Mouse (Mus musculus): ENCODE results near the gene Ehbp1l1. TPM values are rescaled to one million over a fixed set of nuclear protein-coding genes. Genes with fewer than 3 reads are reported as not detected.
"Not testable (repeated sequence)": the region's sequence is repeated elsewhere in the genome, so short reads cannot be mapped to it uniquely, and the experiment has no call there.

The Ehbp1l1 gene
- total RNA-seq, 1 experiment from 2014 or later, result 174 TPM

DNA sequence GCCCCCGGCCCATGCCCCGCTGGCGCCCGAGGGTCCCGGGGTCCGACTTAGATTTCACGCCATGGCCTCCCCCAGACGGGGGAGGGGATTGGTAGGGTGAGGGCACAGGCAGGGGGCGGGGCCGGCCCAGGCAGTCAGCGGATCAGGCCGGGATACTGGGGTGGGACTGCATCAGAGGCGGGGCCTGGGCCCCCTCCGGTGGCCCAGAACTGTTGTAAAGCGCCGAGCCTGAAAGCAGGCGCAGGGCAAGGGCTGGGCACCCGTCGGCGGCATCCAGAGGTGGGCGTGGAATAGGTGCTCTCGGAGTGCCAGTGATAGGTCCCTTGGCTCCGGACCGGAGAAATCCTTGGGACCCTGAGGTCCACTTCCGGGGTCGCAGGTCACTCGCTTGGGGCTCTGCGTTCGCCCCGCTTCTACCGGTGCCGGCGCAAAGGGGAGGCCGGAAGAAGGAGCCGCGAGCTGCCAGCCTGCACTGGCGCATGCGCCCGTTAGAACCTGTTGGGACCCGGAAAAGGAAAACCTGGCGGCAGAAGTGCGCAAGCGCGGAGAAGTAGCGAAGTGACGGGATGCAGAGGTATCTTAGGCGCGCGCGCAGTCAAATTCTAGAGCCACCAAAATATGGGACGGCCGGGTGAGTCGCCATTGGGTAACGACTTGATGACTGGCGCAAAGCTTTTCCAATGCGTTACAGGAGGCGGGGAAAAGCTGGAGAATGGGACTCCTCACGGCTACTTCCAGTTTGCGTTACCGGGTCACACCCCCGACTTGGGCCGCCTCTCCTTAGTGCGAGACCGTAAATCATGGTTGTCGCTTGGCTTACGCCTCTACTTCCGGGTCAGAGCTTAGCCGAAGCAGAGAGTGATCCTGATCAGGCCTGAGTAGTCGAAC is 37.7 kb downstream of the Ehbp1l1 start, which contains the start of the genes Map3k11 and Pcnx3:
Gene Map3k11, plus strand, starts transcription at position 543 of the 888 bp plus-strand sequence.
Gene Pcnx3, minus strand, starts transcription at position 709 of the 888 bp plus-strand sequence.
- peak; percentile 74 for ATAC-seq (replicated peaks; ENCODE audit: insufficient number of reproducible peaks, low FRiP score, low TSS enrichment, poor library complexity, severe bottlenecking)

GRCm38 (mm10) chr19:5687738-5688137 is 38.4 kb downstream of the Ehbp1l1 start:
- no peak for ATAC-seq (replicated peaks; ENCODE audit: insufficient number of reproducible peaks, low FRiP score, low TSS enrichment, poor library complexity, severe bottlenecking)

- ATAC-seq (replicated peaks; ENCODE audit: insufficient number of reproducible peaks, low FRiP score, low TSS enrichment, poor library complexity, severe bottlenecking), result not testable (repeated sequence)
These were observed 39.2 kb downstream of the Ehbp1l1 start for GRCm38 (mm10) chr19:5686954-5687353.

GRCm38 (mm10) chr19:5686437-5686836 is 39.7 kb downstream of the Ehbp1l1 start:
- ATAC-seq (replicated peaks; ENCODE audit: insufficient number of reproducible peaks, low FRiP score, low TSS enrichment, poor library complexity, severe bottlenecking), result no peak

DNA sequence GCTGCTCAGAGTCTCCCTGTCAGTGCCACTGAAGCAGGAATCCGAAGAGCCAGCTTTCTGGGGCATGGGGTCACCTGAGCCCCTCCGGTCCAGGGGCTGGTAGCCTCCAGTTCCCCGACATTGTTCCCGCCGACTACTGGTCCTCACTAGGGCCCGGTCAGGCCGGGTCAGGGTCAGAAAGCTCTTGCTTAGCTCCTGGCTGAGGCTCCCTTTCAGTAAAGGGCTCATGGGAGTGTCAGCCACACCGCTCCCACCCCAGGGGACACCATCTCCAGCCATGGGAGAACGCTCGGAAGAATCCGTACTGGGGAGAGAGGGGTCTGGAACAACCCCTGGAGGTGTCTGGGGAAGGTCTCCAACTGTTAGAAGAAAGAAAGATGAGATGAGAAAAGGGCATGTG is 40.3 kb downstream of the Ehbp1l1 start:
- ATAC-seq (replicated peaks; ENCODE audit: insufficient number of reproducible peaks, low FRiP score, low TSS enrichment, poor library complexity, severe bottlenecking), result no peak

DNA sequence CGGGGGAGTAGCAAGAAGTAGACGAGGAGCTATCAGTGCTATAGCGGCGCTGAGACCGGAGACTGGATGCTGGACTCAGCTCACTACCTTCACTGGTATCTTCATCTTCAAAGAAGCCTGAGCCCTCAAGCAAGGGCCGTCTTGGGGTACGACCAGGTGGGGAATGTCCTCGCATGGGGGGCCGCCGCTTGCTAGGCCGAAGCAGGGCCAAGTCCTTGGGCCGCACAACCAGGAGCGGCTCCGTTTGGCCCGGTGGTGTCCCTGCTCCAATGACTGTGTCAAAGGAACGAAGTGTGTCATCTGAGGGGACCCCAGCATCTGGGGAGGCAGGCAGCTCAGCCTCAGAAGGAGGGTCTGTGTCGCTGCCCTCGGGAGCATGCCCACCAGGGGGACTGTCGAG is 40.7 kb downstream of the Ehbp1l1 start:
- no peak for ATAC-seq (replicated peaks; ENCODE audit: insufficient number of reproducible peaks, low FRiP score, low TSS enrichment, poor library complexity, severe bottlenecking)

GRCm38 (mm10) chr19:5684985-5685384 is 41.1 kb downstream of the Ehbp1l1 start:
- no peak for ATAC-seq (replicated peaks; ENCODE audit: insufficient number of reproducible peaks, low FRiP score, low TSS enrichment, poor library complexity, severe bottlenecking)

- ATAC-seq (replicated peaks; ENCODE audit: insufficient number of reproducible peaks, low FRiP score, low TSS enrichment, poor library complexity, severe bottlenecking), result no peak
These were observed 41.9 kb downstream of the Ehbp1l1 start for GRCm38 (mm10) chr19:5684236-5684635.

- no peak for ATAC-seq (replicated peaks; ENCODE audit: insufficient number of reproducible peaks, low FRiP score, low TSS enrichment, poor library complexity, severe bottlenecking)
These were observed 45.7 kb downstream of the Ehbp1l1 start for GRCm38 (mm10) chr19:5680432-5680831.

GRCm38 (mm10) chr19:5668372-5668771 is 57.7 kb downstream of the Ehbp1l1 start:
- ATAC-seq (replicated peaks; ENCODE audit: insufficient number of reproducible peaks, low FRiP score, low TSS enrichment, poor library complexity, severe bottlenecking), result no peak

DNA sequence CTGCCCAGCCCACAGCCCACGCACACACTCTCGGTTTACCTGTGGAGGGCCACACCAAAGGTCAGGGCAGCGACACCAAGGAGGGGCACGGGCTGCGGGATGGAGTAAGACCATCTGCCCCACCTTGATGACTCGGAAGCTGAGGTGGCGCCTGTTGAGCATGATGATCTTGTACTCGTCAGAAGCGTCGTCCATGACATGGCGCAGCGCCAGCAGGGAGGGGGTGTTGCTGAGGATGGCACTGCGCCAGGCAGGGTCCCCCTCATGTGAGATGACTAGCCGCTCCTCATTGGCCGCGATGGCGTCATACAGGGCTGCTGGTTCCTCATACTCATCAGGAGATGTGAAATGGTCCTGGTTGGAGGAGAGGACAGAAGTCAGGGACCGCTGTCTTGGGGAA is 59.7 kb downstream of the Ehbp1l1 start:
- ATAC-seq (replicated peaks; ENCODE audit: insufficient number of reproducible peaks, low FRiP score, low TSS enrichment, poor library complexity, severe bottlenecking), result no peak

- ATAC-seq (replicated peaks; ENCODE audit: insufficient number of reproducible peaks, low FRiP score, low TSS enrichment, poor library complexity, severe bottlenecking), result no peak
These were observed 60.7 kb downstream of the Ehbp1l1 start for GRCm38 (mm10) chr19:5665465-5665864.

- no peak for ATAC-seq (replicated peaks; ENCODE audit: insufficient number of reproducible peaks, low FRiP score, low TSS enrichment, poor library complexity, severe bottlenecking)
These were observed 61.4 kb downstream of the Ehbp1l1 start for GRCm38 (mm10) chr19:5664669-5665257.

GRCm38 (mm10) chr19:5662981-5663913 is 62.9 kb downstream of the Ehbp1l1 start, which contains the start of gene Sipa1:
Sipa1 (minus strand) TSS chr19:5663707.
- ATAC-seq (replicated peaks; ENCODE audit: insufficient number of reproducible peaks, low FRiP score, low TSS enrichment, poor library complexity, severe bottlenecking), result peak; percentile 80

GRCm38 (mm10) chr19:5662310-5662709 is 63.8 kb downstream of the Ehbp1l1 start:
- ATAC-seq (replicated peaks; ENCODE audit: insufficient number of reproducible peaks, low FRiP score, low TSS enrichment, poor library complexity, severe bottlenecking), result 0 out of 2 replicates have a peak, but pooled peaks have one; percentile 11

GRCm38 (mm10) chr19:5660942-5661751 is 65.0 kb downstream of the Ehbp1l1 start:
- peak; percentile 38; the same call in 1 of the 2 replicates for ATAC-seq (replicated peaks; ENCODE audit: insufficient number of reproducible peaks, low FRiP score, low TSS enrichment, poor library complexity, severe bottlenecking)

All from monocyte, adult 5-6 weeks (primary cell).